Mouse (Mus musculus): ENCODE results near the gene Lhpp. TPM values are rescaled to one million over a fixed set of nuclear protein-coding genes. Genes with fewer than 3 reads are reported as not detected.

Gene Lhpp
- 4.8 TPM for polyA plus RNA-seq (2017; shearing (Covaris generic))

DNA sequence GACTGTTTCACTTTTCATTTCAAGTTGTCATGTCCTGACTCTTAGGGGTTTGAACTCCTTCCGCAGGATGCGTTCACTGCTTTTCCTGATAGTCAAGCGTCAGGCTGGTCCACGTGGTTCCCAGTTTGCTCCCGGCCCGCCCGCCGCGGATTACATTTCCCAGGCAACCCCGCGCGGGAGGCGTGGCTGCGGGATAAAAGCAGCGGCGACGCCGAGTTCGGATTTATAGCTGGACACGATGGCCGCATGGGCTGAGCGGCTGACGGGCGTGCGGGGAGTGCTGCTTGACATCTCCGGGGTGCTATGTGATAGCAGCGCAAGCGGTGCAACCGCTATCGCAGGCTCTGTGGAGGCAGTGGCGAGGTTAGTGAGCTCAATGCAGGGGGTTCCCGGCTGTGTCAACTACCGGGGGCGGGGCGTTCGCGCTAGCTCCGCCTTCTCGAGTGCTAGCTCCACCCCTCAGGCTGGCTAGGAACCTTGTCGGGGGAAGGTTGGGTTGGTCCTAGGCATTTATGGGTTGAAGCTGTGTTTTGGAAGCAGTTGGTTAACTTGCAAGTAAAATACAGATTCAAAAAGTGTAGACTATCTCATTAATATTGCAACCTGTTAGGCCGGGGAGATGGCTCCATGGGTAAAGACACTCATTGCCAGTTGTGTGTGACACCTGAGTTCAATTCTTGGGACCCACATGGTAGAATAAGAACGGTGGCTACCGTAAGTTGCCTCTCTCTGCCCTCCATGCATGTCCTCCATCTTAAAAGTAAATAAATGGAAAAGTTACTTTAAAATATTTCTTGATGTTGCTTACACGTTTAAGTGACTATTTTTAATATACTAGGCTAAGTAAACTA, at the start of gene Lhpp:
TSS of gene Lhpp (plus strand) at position 171 of the 851 bp plus-strand sequence.

GRCm38 (mm10) chr7:132576116-132576650, 34.3 kb upstream of the Lhpp start, which contains the start of gene Oat:
Gene Oat (minus strand): TSS chr7:132576398.

GRCm38 (mm10) chr7:132599071-132599975, 11.1 kb upstream of the Lhpp start, which contains the start of gene Nkx1-2:
Gene Nkx1-2 (minus strand): TSS chr7:132599637.

Other genes starting within 250 kb of the Lhpp start
- 148 TPM for gene Oat, start 34.2 kb upstream of the Lhpp start, polyA plus RNA-seq (2017; shearing (Covaris generic))
- not detected for gene Nkx1-2, start 11.0 kb upstream of the Lhpp start, polyA plus RNA-seq (2017; shearing (Covaris generic))
- 96.2 TPM for gene Fam53b, start 203.2 kb downstream of the Lhpp start, polyA plus RNA-seq (2017; shearing (Covaris generic))
- gene Eef1akmt2, start 242.0 kb downstream of the Lhpp start, polyA plus RNA-seq (2017; shearing (Covaris generic)), result 32.8 TPM
- 27.4 TPM for gene Abraxas2, start 248.6 kb downstream of the Lhpp start, polyA plus RNA-seq (2017; shearing (Covaris generic))

Data from effector memory CD4-positive, alpha-beta T cell, adult 5 months (primary cell).